Mouse (Mus musculus) liver, postnatal 0 days (tissue): ENCODE data around the gene Gdf5. TPM values are rescaled to one million over a fixed set of nuclear protein-coding genes. Genes with fewer than 3 reads are reported as not detected.
"Not testable (repeated sequence)": the region's sequence is repeated elsewhere in the genome, so short reads cannot be mapped to it uniquely, and the experiment has no call there.

ENCODE experiments used
- ATAC-seq: fragments of 200-750 bp; cut with Nextera tagmentation; 2 replicates; pipeline ENCODE4 v1.8.0; 2017; ENCODE audit warnings: mild to moderate bottlenecking, moderate library complexity
- DNase-seq: peaks from one replicate; pipeline ENCODE4 v3.0.0-alpha.2; 2016
- H3K27ac ChIP-seq: fragments of 300-500 bp; sonication (generic); 2 replicates; pipeline ENCODE4 v1.5.1; 2014; ENCODE audit warnings: antibody characterized with exemption, moderate library complexity, mild to moderate bottlenecking, low read depth
- H3K27me3 ChIP-seq: fragments of 300-500 bp; sonication (generic); 2 replicates; pipeline ENCODE4 v1.6.1; 2014; ENCODE audit warnings: low read length, control low read depth, mixed read lengths; ENCODE audit not compliant: insufficient read depth
- H3K36me3 ChIP-seq: fragments of 300-500 bp; sonication (generic); replicated peaks from 2 replicates; pipeline ENCODE4 v1.6.1; 2014; ENCODE audit warnings: mild to moderate bottlenecking, control low read depth, low read length, moderate library complexity, mixed read lengths; ENCODE audit not compliant: insufficient read depth
- H3K4me1 ChIP-seq: fragments of 300-500 bp; sonication (generic); 2 replicates; pipeline ENCODE4 v1.6.1; 2014; ENCODE audit warnings: antibody characterized with exemption, mild to moderate bottlenecking, control low read depth; ENCODE audit not compliant: insufficient read depth
- H3K4me2 ChIP-seq: fragments of 300-500 bp; sonication (generic); 2 replicates; pipeline ENCODE4 v1.6.1; 2014; ENCODE audit warnings: low read depth, mild to moderate bottlenecking, low read length, moderate library complexity, mixed read lengths
- H3K4me3 ChIP-seq: fragments of 300-500 bp; sonication (generic); 2 replicates; pipeline ENCODE4 v1.5.1; 2014; ENCODE audit warnings: low read depth, low read length
- H3K9ac ChIP-seq: fragments of 300-500 bp; sonication (generic); replicated peaks from 2 replicates; pipeline ENCODE4 v1.6.1; 2014; ENCODE audit warnings: mild to moderate bottlenecking, moderate library complexity
- H3K9me3 ChIP-seq: fragments of 300-500 bp; sonication (generic); 2 replicates; pipeline ENCODE4 v1.6.1; 2016; ENCODE audit warnings: mild to moderate bottlenecking, control low read depth, low read length, mixed read lengths
- CTCF ChIP-seq: sonication (generic); IDR thresholded peaks from 2 replicates; pipeline ENCODE4 v1.5.1; 2016; ENCODE audit warnings: antibody characterized with exemption, low read depth
- EP300 ChIP-seq: IDR thresholded peaks from 2 replicates; pipeline ENCODE4 v1.6.1; 2016; ENCODE audit warnings: antibody characterized with exemption, low read depth, mild to moderate bottlenecking
- WGBS: fragments of 180-500 bp; shearing (Covaris S2); extraction: QIAGEN DNeasy Blood & Tissue Kit; methylation state at CpG from one replicate; pipeline ENCODE4 v1.1.7; 2014; ENCODE audit not compliant: insufficient replicate concordance; 5-methylcytosine and 5-hydroxymethylcytosine counted together
- polyA plus RNA-seq: library from polyadenylated mRNA; unstranded; fragments of >200 nt; fragmentation: Nextera tagmentation; extraction: Ambion mirVana; gene quantifications from 2 replicates; pipeline ENCODE4 v1.2.1, GENCODE M21; 2015

The Gdf5 gene
- polyA plus RNA-seq, 1 experiment from 2014 or later = not detected

GRCm38 (mm10) chr2:155929531-155930442 is 15.4 kb downstream of the Gdf5 start, which contains the start of gene Uqcc1:
Gene Uqcc1, minus strand, starts transcription at chr2:155930310.
- H3K4me1 ChIP-seq = peaks cover 18% of the 10 kb centered on the region
- WGBS = 1% methylated on average over 38 of the region's 38 CpGs
- ATAC-seq (peak; percentile 96), DNase-seq (peak; percentile 91)
- no peaks in the 10 kb centered on the region for H3K27me3 ChIP-seq
- peak within 1 kb of the TSS; percentile 86 for H3K27ac ChIP-seq
- H3K36me3 ChIP-seq = no peaks in the 10 kb centered on the region
- peak within 1 kb of the TSS; percentile 73 for H3K9ac ChIP-seq
- peak within 1 kb of the TSS; percentile 60 for H3K4me3 ChIP-seq
- peak within 1 kb of the TSS; percentile 79 for H3K4me2 ChIP-seq
- TF ChIP-seq CTCF (no peak), EP300 (0 out of 2 replicates have a peak, but pooled peaks have one; percentile 47)
- H3K9me3 ChIP-seq = no peaks in the 10 kb centered on the region

- H3K27ac ChIP-seq = no peak overlapping the region
- H3K36me3 ChIP-seq = 0 out of 2 replicates have a peak, but pooled peaks cover 3% of the 10 kb centered on the region
- H3K4me1 ChIP-seq = peaks cover 18% of the 10 kb centered on the region
- no peak for ATAC-seq
- H3K9me3 ChIP-seq = no peaks in the 10 kb centered on the region
- TF ChIP-seq EP300 (no peak), CTCF (no peak)
- 51% methylated on average over 7 of the region's 7 CpGs for WGBS
- DNase-seq = no peak
- H3K4me3 ChIP-seq = peak overlapping the region; percentile 60
- H3K4me2 ChIP-seq = peak overlapping the region; percentile 79
- no peaks in the 10 kb centered on the region for H3K27me3 ChIP-seq
- peak overlapping the region; percentile 73; the same call in 1 of the 2 replicates for H3K9ac ChIP-seq
Measured at GRCm38 (mm10) chr2:155928711-155929345, 16.3 kb downstream of the Gdf5 start.

GRCm38 (mm10) chr2:155925213-155925612 is 20.0 kb downstream of the Gdf5 start:
- H3K27me3 ChIP-seq, H3K36me3 ChIP-seq, H3K9ac ChIP-seq, DNase-seq, H3K9me3 ChIP-seq, H3K27ac ChIP-seq, ATAC-seq, H3K4me3 ChIP-seq, H3K4me2 ChIP-seq: not testable (repeated sequence)
- H3K4me1 ChIP-seq = peaks cover 11% of the 10 kb centered on the region
- WGBS = 60% methylated on average over 6 of the region's 6 CpGs

- 64% methylated on average over 7 of the region's 7 CpGs for WGBS
- Histone ChIP-seq H3K9ac (no peak overlapping the region), H3K27me3 (no peaks in the 10 kb centered on the region), H3K4me2 (no peak overlapping the region), H3K27ac (no peak overlapping the region), H3K36me3 (peaks cover 17% of the 10 kb centered on the region; the same call in 1 of the 2 replicates), H3K4me3 (no peak overlapping the region), H3K4me1 (no peaks in the 10 kb centered on the region; the same call in 1 of the 2 replicates), H3K9me3 (no peaks in the 10 kb centered on the region)
- ATAC-seq = no peak
- TF ChIP-seq EP300 (no peak), CTCF (no peak)
- DNase-seq = no peak
Measured at GRCm38 (mm10) chr2:155923143-155923542, 22.0 kb downstream of the Gdf5 start.

- Histone ChIP-seq H3K4me2 (no peak overlapping the region), H3K36me3 (peaks cover 35% of the 10 kb centered on the region), H3K4me3 (no peak overlapping the region), H3K27me3 (no peaks in the 10 kb centered on the region), H3K9ac (no peak overlapping the region), H3K9me3 (no peaks in the 10 kb centered on the region), H3K27ac (no peak overlapping the region), H3K4me1 (no peaks in the 10 kb centered on the region)
- TF ChIP-seq EP300 = no peak
- no peak for TF ChIP-seq CTCF
- 68% methylated on average over 6 of the region's 6 CpGs for WGBS
- DNase-seq (no peak), ATAC-seq (no peak)
Measured at GRCm38 (mm10) chr2:155914684-155915083, 30.5 kb downstream of the Gdf5 start.

GRCm38 (mm10) chr2:155903632-155904008 is 41.5 kb downstream of the Gdf5 start:
- Histone ChIP-seq H3K4me1 (no peaks in the 10 kb centered on the region), H3K4me3 (no peak overlapping the region), H3K4me2 (no peak overlapping the region), H3K9me3 (no peaks in the 10 kb centered on the region), H3K27me3 (no peaks in the 10 kb centered on the region), H3K9ac (no peak overlapping the region), H3K36me3 (peaks cover 13% of the 10 kb centered on the region), H3K27ac (no peak overlapping the region)
- ATAC-seq (no peak), DNase-seq (no peak)
- TF ChIP-seq EP300 (no peak), CTCF (no peak)
- 76% methylated on average over 6 of the region's 6 CpGs for WGBS
